ENCODE assay signal across 8 mouse cellular contexts in the genomic region with DNA sequence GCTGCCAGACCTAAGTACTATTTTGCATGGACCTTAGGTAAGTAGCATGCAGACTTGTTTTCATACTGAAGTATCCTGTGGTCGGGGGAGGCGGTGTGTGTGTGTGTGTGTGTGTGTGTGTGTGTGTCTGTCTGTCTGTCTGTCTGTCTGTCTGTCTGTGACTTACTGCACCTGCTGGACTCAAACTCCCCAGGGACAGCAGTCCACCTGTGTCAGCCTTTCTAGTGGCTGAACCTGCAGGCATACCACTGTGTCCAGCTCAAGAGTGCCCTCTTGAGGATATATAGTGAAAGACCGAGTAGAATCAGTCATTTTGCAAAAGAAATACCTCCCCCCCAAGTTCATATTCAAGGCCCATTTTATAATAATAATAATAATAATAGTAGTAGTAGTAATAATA. TPM values are rescaled to one million over a fixed set of nuclear protein-coding genes. Genes with fewer than 3 reads are reported as not detected.
A peak's percentile ranks its signal among the peaks of the same experiment; 100 is the strongest.
DNase-seq lines count a peak whose midpoint lies in the region; ATAC-seq and TF ChIP-seq lines count a peak whose summit lies in the region.

No protein-coding gene starts in this region.

- peaks cover 33% of the 10 kb centered on the region; the same call in 1 of the 2 replicates for H3K36me3 ChIP-seq in intestine, embryonic 14.5 days (ENCODE audit: control insufficient read depth, insufficient read depth, low read length)
- H3K36me3 ChIP-seq in intestine, embryonic 16.5 days (ENCODE audit: control insufficient read depth, insufficient read depth, low read length), result no peaks in the 10 kb centered on the region
- H3K36me3 ChIP-seq in MEL (ENCODE audit: control insufficient read depth in 1 of 2, insufficient read depth in 2 of 2, low read length in 2 of 2), result no peaks in the 10 kb centered on the region
- peaks cover 77% of the 10 kb centered on the region for H3K36me3 ChIP-seq in limb, embryonic 10.5 days
- H3K36me3 ChIP-seq in splenic B cell, adult 2 months (ENCODE audit: control insufficient read depth, insufficient read depth, low read length, poor library complexity, severe bottlenecking), result no peaks in the 10 kb centered on the region

- H3K4me3 ChIP-seq in intestine, embryonic 14.5 days (ENCODE audit: low read depth, low read length), result no peak overlapping the region
- H3K4me3 ChIP-seq in intestine, embryonic 16.5 days (ENCODE audit: low read length), result no peak overlapping the region
- H3K4me3 ChIP-seq in MEL (ENCODE audit: control insufficient read depth in 1 of 2, insufficient read depth in 1 of 2, low read depth in 2 of 2, low read length in 2 of 2), result no peak overlapping the region
- no peak overlapping the region for H3K4me3 ChIP-seq in limb, embryonic 10.5 days

- H3K27ac ChIP-seq in intestine, embryonic 14.5 days (ENCODE audit: low read depth), result no peak overlapping the region
- H3K27ac ChIP-seq in intestine, embryonic 16.5 days (ENCODE audit: low read length), result no peak overlapping the region
- no peak overlapping the region for H3K27ac ChIP-seq in MEL (ENCODE audit: control insufficient read depth, low read depth, low read length)
- H3K27ac ChIP-seq in limb, embryonic 10.5 days, result no peak overlapping the region

- no peaks in the 10 kb centered on the region for H3K27me3 ChIP-seq in intestine, embryonic 14.5 days (replicated peaks; ENCODE audit: control insufficient read depth, insufficient read depth, low read length)
- no peaks in the 10 kb centered on the region for H3K27me3 ChIP-seq in intestine, embryonic 16.5 days (replicated peaks; ENCODE audit: control insufficient read depth, insufficient read depth, low read length)
- no peaks in the 10 kb centered on the region for H3K27me3 ChIP-seq in MEL (ENCODE audit: control insufficient read depth in 1 of 2, insufficient read depth in 2 of 2, low read length in 2 of 2)
- no peaks in the 10 kb centered on the region for H3K27me3 ChIP-seq in limb, embryonic 10.5 days (ENCODE audit: low read depth, poor library complexity, severe bottlenecking)
- no peaks in the 10 kb centered on the region for H3K27me3 ChIP-seq in splenic B cell, adult 2 months (ENCODE audit: control insufficient read depth, insufficient read depth, low read length, poor library complexity, severe bottlenecking)

- peak in 2 of 3 experiments; percentile 68 to 75; a peak in 5 of 6 replicates for TF ChIP-seq CTCF in MEL (IDR thresholded peaks at IDR 0.05 in 2 of 3, conservative IDR thresholded peaks at IDR 0.05 in 1 of 3; ENCODE audit: control insufficient read depth in 1 of 3, insufficient read depth in 1 of 3, low read depth in 2 of 3, low read length in 3 of 3, poor library complexity in 1 of 3, severe bottlenecking in 1 of 3)

- peak; percentile 72 for TF ChIP-seq RAD21 in MEL (IDR thresholded peaks at IDR 0.05; ENCODE audit: low read depth, low read length)

- H3K9ac ChIP-seq in intestine, embryonic 14.5 days (ENCODE audit: low read length), result no peak overlapping the region
- H3K9ac ChIP-seq in intestine, embryonic 16.5 days (ENCODE audit: low read depth, low read length), result no peak overlapping the region
- no peak overlapping the region for H3K9ac ChIP-seq in MEL (ENCODE audit: control insufficient read depth, low read depth, low read length, poor library complexity, severe bottlenecking)

- WGBS in intestine, embryonic 14.5 days, result 64% methylated on average over 3 of the region's 3 CpGs
- 63% methylated on average over 3 of the region's 3 CpGs for WGBS in intestine, embryonic 16.5 days
- 62% methylated on average over 3 of the region's 3 CpGs for WGBS in limb, embryonic 10.5 days

- ATAC-seq in intestine, embryonic 14.5 days (replicated peaks; ENCODE audit: low FRiP score, low TSS enrichment, low read depth), result 0 out of 2 replicates have a peak, but pooled peaks have one; percentile 28
- no peak for ATAC-seq in intestine, embryonic 16.5 days

- H3K4me2 ChIP-seq in intestine, embryonic 14.5 days (ENCODE audit: low read length), result no peak overlapping the region
- H3K4me2 ChIP-seq in intestine, embryonic 16.5 days (ENCODE audit: low read depth, low read length), result no peak overlapping the region

- no peak for TF ChIP-seq POLR2A in MEL (IDR thresholded peaks at IDR 0.05; ENCODE audit: control insufficient read depth in 1 of 2, insufficient read depth in 1 of 2, low read depth in 1 of 2, low read length in 2 of 2, poor library complexity in 1 of 2)

- no peaks in the 10 kb centered on the region for H3K4me1 ChIP-seq in intestine, embryonic 14.5 days (replicated peaks; ENCODE audit: control insufficient read depth, insufficient read depth, low read length)
- no peaks in the 10 kb centered on the region for H3K4me1 ChIP-seq in intestine, embryonic 16.5 days (ENCODE audit: control insufficient read depth, insufficient read depth, low read length)
- H3K4me1 ChIP-seq in MEL (ENCODE audit: control insufficient read depth in 1 of 2, insufficient read depth in 2 of 2, low read length in 2 of 2), result peaks cover 0 to 2% of the 10 kb centered on the region in 2 experiments; a peak in 2 of 4 replicates
- no peaks in the 10 kb centered on the region for H3K4me1 ChIP-seq in limb, embryonic 10.5 days

- no peaks in the 10 kb centered on the region for H3K79me2 ChIP-seq in MEL (ENCODE audit: control insufficient read depth, insufficient read depth, low read length, poor library complexity)

- no peak for DNase-seq in intestine, embryonic 14.5 days (ENCODE audit: low spot score)
- peak; percentile 59 for DNase-seq in MEL (ENCODE audit: low read depth, low spot score)
- DNase-seq in cerebellum, postnatal 10 days, result peak; percentile 75 to 82
- DNase-seq in heart, postnatal 4 days, result peak; percentile 57
- DNase-seq in limb, embryonic 10.5 days (ENCODE audit: low spot score), result peak; percentile 49
- DNase-seq in splenic B cell, adult 2 months (ENCODE audit: low read depth, low spot score), result peak; percentile 43
- no peak for DNase-seq in frontal cortex, postnatal 25 days (ENCODE audit: low spot score in 2 of 2)

- peaks cover 4% of the 10 kb centered on the region; the same call in 1 of the 2 replicates for H3K9me3 ChIP-seq in intestine, embryonic 14.5 days (ENCODE audit: control insufficient read depth, low read length)
- H3K9me3 ChIP-seq in intestine, embryonic 16.5 days (ENCODE audit: control insufficient read depth, low read length), result no peaks in the 10 kb centered on the region
- H3K9me3 ChIP-seq in MEL (replicated peaks; ENCODE audit: insufficient read depth, low read length), result no peaks in the 10 kb centered on the region
- H3K9me3 ChIP-seq in limb, embryonic 10.5 days (replicated peaks), result no peaks in the 10 kb centered on the region

- no peak for TF ChIP-seq EP300 in MEL (IDR thresholded peaks at IDR 0.05; ENCODE audit: low read depth in 1 of 2, low read length in 2 of 2)

TF ChIP-seq in MEL, 35 proteins besides CTCF, POLR2A, EP300 and RAD21:
- TF ChIP-seq TBP (IDR thresholded peaks at IDR 0.05; ENCODE audit: low read depth, low read length) (no peak), SMC3 (IDR thresholded peaks at IDR 0.05; ENCODE audit: low read depth, low read length) (peak; percentile 72), UBTF (IDR thresholded peaks at IDR 0.05; ENCODE audit: borderline replicate concordance, insufficient read depth, low read depth, low read length) (no peak), ZNF384 (IDR thresholded peaks at IDR 0.05; ENCODE audit: low read depth, low read length) (no peak), MAX (IDR thresholded peaks at IDR 0.05; ENCODE audit: low read length) (no peak), POLR2AphosphoS2 (IDR thresholded peaks at IDR 0.05; ENCODE audit: low read length) (no peak), GABPA (IDR thresholded peaks at IDR 0.05; ENCODE audit: low read depth, low read length) (no peak), KAT2A (conservative IDR thresholded peaks at IDR 0.05; ENCODE audit: low read depth, low read length) (no peak), ZC3H11A (IDR thresholded peaks at IDR 0.05; ENCODE audit: low read depth, low read length) (peak; percentile 66), MAZ (IDR thresholded peaks at IDR 0.05; ENCODE audit: low read depth, low read length) (no peak)

RNA-seq across cellular contexts. Expression of gene Kidins220, which starts 26.4 kb away (rescaled TPM):
- 28.5 and 29.1 TPM in 2 replicates for polyA plus RNA-seq in intestine, embryonic 14.5 days (2014; fragmentation: Nextera tagmentation; extraction: Ambion mirVana)
- polyA plus RNA-seq in intestine, embryonic 16.5 days (2015; fragmentation: Nextera tagmentation; extraction: Ambion mirVana), result 19.1 and 21.6 TPM in 2 replicates
- total RNA-seq in MEL (2012; rRNA removed), result 26.2 and 29.2 TPM in 2 replicates
- polyA plus RNA-seq in MEL (2012; ENCODE audit: insufficient read depth in 1 of 2, insufficient read length in 2 of 2, low read depth in 1 of 2, low replicate concordance in 2 of 2, missing spikeins in 1 of 2), result 100 to 1,000 TPM in 1 of 2 experiments, 10 to 100 TPM in 1; 29.2 to 124 TPM
- 100 to 1,000 TPM; 109 to 123 TPM for total RNA-seq in heart, postnatal 4 days (2021)
- 11.1 and 14.3 TPM in 2 replicates for polyA plus RNA-seq in limb, embryonic 10.5 days (2016; fragmentation: Nextera tagmentation; extraction: Ambion mirVana)

Comparison
In these comparisons a context has a peak if more than half of its experiments do, and no peak if none do; other contexts are left out.
1. DNase-seq: peak in MEL (single experiment), cerebellum, postnatal 10 days (2 of 2), heart, postnatal 4 days (single experiment), limb, embryonic 10.5 days (single experiment) and splenic B cell, adult 2 months (single experiment); none in intestine, embryonic 14.5 days (single experiment) and frontal cortex, postnatal 25 days (0 of 2).